Mouse (Mus musculus) testis, adult 2 months (tissue): Measurements from ENCODE around the gene Emp1.

Source experiments
- CTCF ChIP-seq: fragments of 200-500 bp; IDR thresholded peaks from 2 replicates; pipeline ENCODE4 v1.5.1; 2012; ENCODE audit warnings: low read depth, mild to moderate bottlenecking, inconsistent platforms, low read length, moderate library complexity; ENCODE audit not compliant: control insufficient read depth, insufficient read depth, insufficient replicate concordance
- POLR2A ChIP-seq: fragments of 200-500 bp; IDR thresholded peaks from 2 replicates; pipeline ENCODE4 v1.6.1; 2012; ENCODE audit warnings: low read depth, mild to moderate bottlenecking, inconsistent platforms, low read length, moderate library complexity; ENCODE audit not compliant: control insufficient read depth

GRCm38 (mm10) chr6:135332737-135333281, 29.5 kb upstream of the Emp1 start:
- TF ChIP-seq CTCF (no peak), POLR2A (no peak)
